Mouse (Mus musculus) heart, embryonic 11.5 days (tissue): ENCODE measurements around the gene Naaladl2. TPM values are rescaled to one million over a fixed set of nuclear protein-coding genes. Genes with fewer than 3 reads are reported as not detected.

ENCODE experiments used
- ATAC-seq: fragments of 200-750 bp; cut with Nextera tagmentation; replicated peaks from 2 replicates; pipeline ENCODE4 v1.8.0; 2017; ENCODE audit warnings: moderate library complexity; ENCODE audit not compliant: insufficient number of reproducible peaks, low FRiP score, low TSS enrichment
- H3K27ac ChIP-seq: fragments of 300-500 bp; sonication (generic); 2 replicates; pipeline ENCODE4 v1.5.1; 2014; ENCODE audit warnings: mild to moderate bottlenecking, low read depth, low read length
- H3K27me3 ChIP-seq: fragments of 300-500 bp; sonication (generic); 2 replicates; pipeline ENCODE4 v1.6.1; 2014; ENCODE audit warnings: mild to moderate bottlenecking, low read length, mixed read lengths; ENCODE audit not compliant: control insufficient read depth, insufficient read depth
- H3K36me3 ChIP-seq: fragments of 300-500 bp; sonication (generic); 2 replicates; pipeline ENCODE4 v1.6.1; 2014; ENCODE audit warnings: mild to moderate bottlenecking, low read length, moderate library complexity, mixed read lengths; ENCODE audit not compliant: control insufficient read depth, insufficient read depth
- H3K4me1 ChIP-seq: fragments of 300-500 bp; sonication (generic); 2 replicates; pipeline ENCODE4 v1.6.1; 2014; ENCODE audit warnings: low read length; ENCODE audit not compliant: control insufficient read depth, insufficient read depth
- H3K4me2 ChIP-seq: fragments of 300-500 bp; sonication (generic); 2 replicates; pipeline ENCODE4 v1.6.1; 2014; ENCODE audit warnings: mild to moderate bottlenecking, moderate library complexity
- H3K4me3 ChIP-seq: fragments of 300-500 bp; sonication (generic); 2 replicates; pipeline ENCODE4 v1.5.1; 2014; ENCODE audit warnings: low read depth, low read length
- H3K9ac ChIP-seq: fragments of 300-500 bp; sonication (generic); 2 replicates; pipeline ENCODE4 v1.6.1; 2014; ENCODE audit warnings: mild to moderate bottlenecking, low read depth, low read length, moderate library complexity
- H3K9me3 ChIP-seq: fragments of 300-500 bp; sonication (generic); replicated peaks from 2 replicates; pipeline ENCODE4 v1.6.1; 2016; ENCODE audit warnings: low read length; ENCODE audit not compliant: control insufficient read depth
- WGBS: fragments of 180-500 bp; shearing (Covaris S2); extraction: QIAGEN DNeasy Blood & Tissue Kit; methylation state at CpG from one replicate; pipeline ENCODE4 v1.1.7; 2014; ENCODE audit not compliant: insufficient replicate concordance; 5-methylcytosine and 5-hydroxymethylcytosine counted together
- polyA plus RNA-seq: library from polyadenylated mRNA; unstranded; fragments of >200 nt; fragmentation: Nextera tagmentation; extraction: Ambion mirVana; gene quantifications from 2 replicates; pipeline ENCODE4 v1.2.1, GENCODE M21; 2014

Naaladl2 gene
- polyA plus RNA-seq, 1 experiment from 2014 or later = 3.6 TPM

- no peaks in the 10 kb centered on the region for H3K4me1 ChIP-seq
- no peak overlapping the region for H3K4me2 ChIP-seq
- no peaks in the 10 kb centered on the region for H3K27me3 ChIP-seq
- 71% methylated on average over 3 of the region's 3 CpGs for WGBS
- no peaks in the 10 kb centered on the region for H3K9me3 ChIP-seq
- H3K9ac ChIP-seq = no peak overlapping the region
- no peak overlapping the region for H3K27ac ChIP-seq
- ATAC-seq = no peak
- H3K4me3 ChIP-seq = no peak overlapping the region
- H3K36me3 ChIP-seq = no peaks in the 10 kb centered on the region
Observed at GRCm38 (mm10) chr3:24114849-24115248, 1029.2 kb downstream of the Naaladl2 start.

- Histone ChIP-seq H3K4me3 (no peak overlapping the region), H3K9me3 (no peaks in the 10 kb centered on the region), H3K4me1 (no peaks in the 10 kb centered on the region), H3K4me2 (no peak overlapping the region), H3K36me3 (no peaks in the 10 kb centered on the region), H3K9ac (no peak overlapping the region), H3K27me3 (no peaks in the 10 kb centered on the region), H3K27ac (no peak overlapping the region)
- 79% methylated on average over 2 of the region's 2 CpGs for WGBS
- no peak for ATAC-seq
Observed at GRCm38 (mm10) chr3:24113360-24113759, 1030.7 kb downstream of the Naaladl2 start.

GRCm38 (mm10) chr3:24106391-24106790 is 1037.7 kb downstream of the Naaladl2 start:
- Histone ChIP-seq H3K27ac (no peak overlapping the region), H3K4me3 (no peak overlapping the region), H3K9me3 (no peaks in the 10 kb centered on the region), H3K27me3 (no peaks in the 10 kb centered on the region), H3K36me3 (no peaks in the 10 kb centered on the region), H3K4me1 (no peaks in the 10 kb centered on the region), H3K4me2 (no peak overlapping the region), H3K9ac (no peak overlapping the region)
- ATAC-seq = no peak
- WGBS = 85% methylated on average over 1 of the region's 1 CpGs

- no peak overlapping the region for H3K4me2 ChIP-seq
- ATAC-seq = no peak
- WGBS = 52% methylated on average over 4 of the region's 4 CpGs
- H3K4me1 ChIP-seq = no peaks in the 10 kb centered on the region
- no peaks in the 10 kb centered on the region for H3K36me3 ChIP-seq
- H3K27me3 ChIP-seq = no peaks in the 10 kb centered on the region
- no peaks in the 10 kb centered on the region for H3K9me3 ChIP-seq
- H3K27ac ChIP-seq = no peak overlapping the region
- H3K4me3 ChIP-seq = no peak overlapping the region
- no peak overlapping the region for H3K9ac ChIP-seq
Observed at GRCm38 (mm10) chr3:24079761-24080160, 1064.3 kb downstream of the Naaladl2 start.

- H3K27me3 ChIP-seq = no peaks in the 10 kb centered on the region
- H3K9ac ChIP-seq = no peak overlapping the region
- no peaks in the 10 kb centered on the region for H3K9me3 ChIP-seq
- H3K36me3 ChIP-seq = no peaks in the 10 kb centered on the region
- no peak overlapping the region for H3K27ac ChIP-seq
- peak; percentile 74 for ATAC-seq
- no peak overlapping the region for H3K4me2 ChIP-seq
- WGBS = 43% methylated on average over 3 of the region's 3 CpGs
- peaks cover 3% of the 10 kb centered on the region; the same call in 1 of the 2 replicates for H3K4me1 ChIP-seq
- H3K4me3 ChIP-seq = no peak overlapping the region
Observed at GRCm38 (mm10) chr3:24071169-24071797, 1072.8 kb downstream of the Naaladl2 start.

GRCm38 (mm10) chr3:24070424-24071168 is 1073.5 kb downstream of the Naaladl2 start:
- peaks cover 3% of the 10 kb centered on the region; the same call in 1 of the 2 replicates for H3K4me1 ChIP-seq
- H3K27me3 ChIP-seq = no peaks in the 10 kb centered on the region
- H3K4me3 ChIP-seq = no peak overlapping the region
- WGBS = 52% methylated on average over 4 of the region's 4 CpGs
- no peak overlapping the region for H3K9ac ChIP-seq
- H3K36me3 ChIP-seq = no peaks in the 10 kb centered on the region
- H3K9me3 ChIP-seq = no peaks in the 10 kb centered on the region
- no peak overlapping the region for H3K4me2 ChIP-seq
- H3K27ac ChIP-seq = no peak overlapping the region
- no peak for ATAC-seq

- ATAC-seq = no peak
- no peaks in the 10 kb centered on the region for H3K36me3 ChIP-seq
- H3K9me3 ChIP-seq = no peaks in the 10 kb centered on the region
- H3K27ac ChIP-seq = no peak overlapping the region
- H3K4me2 ChIP-seq = no peak overlapping the region
- no peak overlapping the region for H3K4me3 ChIP-seq
- no peaks in the 10 kb centered on the region for H3K4me1 ChIP-seq
- no peak overlapping the region for H3K9ac ChIP-seq
- H3K27me3 ChIP-seq = no peaks in the 10 kb centered on the region
Observed at GRCm38 (mm10) chr3:24048217-24048616, 1095.8 kb downstream of the Naaladl2 start.

- Histone ChIP-seq H3K4me3 (no peak overlapping the region), H3K9ac (no peak overlapping the region), H3K4me1 (no peaks in the 10 kb centered on the region), H3K36me3 (no peaks in the 10 kb centered on the region), H3K27ac (no peak overlapping the region), H3K27me3 (no peaks in the 10 kb centered on the region), H3K9me3 (no peaks in the 10 kb centered on the region), H3K4me2 (no peak overlapping the region)
- ATAC-seq = no peak
- 90% methylated on average over 1 of the region's 1 CpGs for WGBS
Observed at GRCm38 (mm10) chr3:24001741-24002140, 1142.3 kb downstream of the Naaladl2 start.

- Histone ChIP-seq H3K9ac (no peak overlapping the region), H3K4me3 (no peak overlapping the region), H3K36me3 (no peaks in the 10 kb centered on the region), H3K9me3 (no peaks in the 10 kb centered on the region), H3K4me2 (no peak overlapping the region), H3K27ac (no peak overlapping the region), H3K27me3 (no peaks in the 10 kb centered on the region), H3K4me1 (no peaks in the 10 kb centered on the region)
- WGBS = 87% methylated on average over 1 of the region's 1 CpGs
- no peak for ATAC-seq
Observed at GRCm38 (mm10) chr3:23973727-23974126, 1170.3 kb downstream of the Naaladl2 start.
